Comparison of ENCODE assay signal across 22 mouse cellular contexts in the genomic region with DNA sequence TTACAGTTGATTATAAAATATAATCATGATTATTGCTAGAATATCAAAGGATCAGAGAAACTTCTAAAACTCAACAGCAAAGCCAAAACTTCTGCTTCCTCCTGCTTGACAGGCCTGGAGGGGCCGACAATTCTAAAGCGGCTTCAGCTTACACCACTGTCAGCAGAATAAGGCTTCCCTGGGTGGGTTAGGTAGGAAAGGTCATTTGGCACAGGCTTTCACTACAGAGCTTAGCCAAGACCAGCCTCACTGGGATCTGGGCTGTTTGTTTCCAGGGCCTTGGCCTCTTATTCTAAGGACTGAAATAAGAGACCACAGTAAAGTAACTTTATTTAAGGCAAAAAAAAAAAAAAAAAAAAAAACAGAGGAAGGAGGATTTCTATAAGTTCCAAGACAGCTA.
"Had no signal": no experiment of that assay in that cellular context is flagged by ENCODE, and none has a peak within 500 bp of the region (broad histone marks: within the 10 kb centered on the region; RNA-seq: fewer than 3 reads in every experiment).

No protein-coding gene starts in this region.

- H3K4me3 ChIP-seq: heart, adult 2 months; heart, embryonic 13.5 days; heart, embryonic 15.5 days; hindbrain, embryonic 13.5 days; hindbrain, embryonic 15.5 days; limb, embryonic 13.5 days; limb, embryonic 15.5 days had no signal

- H3K4me1 ChIP-seq: hindbrain, embryonic 13.5 days; hindbrain, embryonic 15.5 days; limb, embryonic 13.5 days; limb, embryonic 15.5 days had no signal

- H3K9ac ChIP-seq: forebrain, postnatal 0 days; heart, embryonic 13.5 days; heart, embryonic 15.5 days; hindbrain, embryonic 13.5 days; hindbrain, embryonic 15.5 days; limb, embryonic 13.5 days; limb, embryonic 15.5 days; liver, embryonic 14.5 days had no signal

- H3K27ac ChIP-seq: heart, adult 2 months; heart, embryonic 13.5 days; heart, embryonic 15.5 days; hindbrain, embryonic 13.5 days; hindbrain, embryonic 15.5 days; hindbrain, postnatal 0 days; limb, embryonic 13.5 days; limb, embryonic 15.5 days; liver, embryonic 14.5 days had no signal

- ATAC-seq: forebrain, postnatal 0 days; hindbrain, postnatal 0 days; intestine, embryonic 16.5 days had no signal

- H3K27me3 ChIP-seq: heart, embryonic 13.5 days; heart, embryonic 15.5 days; hindbrain, embryonic 13.5 days; hindbrain, embryonic 15.5 days; limb, embryonic 13.5 days; limb, embryonic 15.5 days had no signal

- DNase-seq: forebrain, postnatal 0 days; gastrocnemius, postnatal 14 days; gastrocnemius, postnatal 36 days; heart, adult 11 months; heart, adult 2 months; heart, postnatal 14 days; heart, postnatal 36 days; layer of hippocampus, adult 9-11 months; layer of hippocampus, postnatal 36 days; left cerebral cortex, postnatal 4 days; lung, adult 18-20 months had no signal

- H3K4me2 ChIP-seq: heart, embryonic 11.5 days; heart, embryonic 13.5 days; heart, embryonic 15.5 days; hindbrain, embryonic 13.5 days; hindbrain, embryonic 15.5 days; limb, embryonic 13.5 days; limb, embryonic 15.5 days; liver, embryonic 11.5 days had no signal

- H3K9me3 ChIP-seq: heart, embryonic 13.5 days; heart, embryonic 15.5 days; hindbrain, embryonic 13.5 days; hindbrain, embryonic 15.5 days; limb, embryonic 13.5 days; limb, embryonic 15.5 days had no signal
